9 mouse cellular contexts compared by ENCODE assay signal in genomic region chr14:49829192-49830171, GRCm38 (mm10). TPM values are rescaled to one million over a fixed set of nuclear protein-coding genes. Genes with fewer than 3 reads are reported as not detected.
DNase-seq lines count a peak whose midpoint lies in the region; ATAC-seq lines count a peak whose summit lies in the region.
"Had no signal": no experiment of that assay in that cellular context is flagged by ENCODE, and none has a peak within 500 bp of the region (broad histone marks: within the 10 kb centered on the region; RNA-seq: fewer than 3 reads in every experiment).

No protein-coding gene starts in this region.

- 8% methylated on average over 17 of the region's 17 CpGs for WGBS in heart, embryonic 10.5 days
- WGBS in embryonic facial prominence, embryonic 11.5 days = 10% methylated on average over 17 of the region's 17 CpGs
- 15% methylated on average over 17 of the region's 17 CpGs for WGBS in intestine, embryonic 15.5 days

- no peaks in the 10 kb centered on the region for H3K9me3 ChIP-seq in heart, embryonic 10.5 days
- H3K9me3 ChIP-seq in embryonic facial prominence, embryonic 11.5 days (replicated peaks; ENCODE audit: control insufficient read depth, low read length) = no peaks in the 10 kb centered on the region
- no peaks in the 10 kb centered on the region for H3K9me3 ChIP-seq in intestine, embryonic 15.5 days
- H3K9me3 ChIP-seq: liver, embryonic 15.5 days had no signal

- peak overlapping the region; percentile 34 for H3K9ac ChIP-seq in embryonic facial prominence, embryonic 11.5 days (replicated peaks; ENCODE audit: low read length)
- H3K9ac ChIP-seq in intestine, embryonic 15.5 days = no peak overlapping the region
- H3K9ac ChIP-seq: liver, embryonic 15.5 days had no signal

- H3K4me2 ChIP-seq in embryonic facial prominence, embryonic 11.5 days (ENCODE audit: low read depth, low read length) = peak overlapping the region; percentile 36
- peak overlapping the region; percentile 48 for H3K4me2 ChIP-seq in intestine, embryonic 15.5 days (replicated peaks)
- H3K4me2 ChIP-seq: liver, embryonic 15.5 days had no signal

- 0 out of 2 replicates have a peak, but pooled peaks have one; percentile 67 for ATAC-seq in embryonic facial prominence, embryonic 11.5 days (replicated peaks; ENCODE audit: insufficient number of reproducible peaks, low FRiP score, low TSS enrichment, low read depth)
- ATAC-seq in intestine, embryonic 15.5 days = no peak

- no peaks in the 10 kb centered on the region for H3K36me3 ChIP-seq in heart, embryonic 10.5 days
- no peaks in the 10 kb centered on the region for H3K36me3 ChIP-seq in embryonic facial prominence, embryonic 11.5 days (replicated peaks; ENCODE audit: control insufficient read depth, insufficient read depth, low read depth, low read length)
- no peaks in the 10 kb centered on the region for H3K36me3 ChIP-seq in intestine, embryonic 15.5 days
- H3K36me3 ChIP-seq: liver, embryonic 15.5 days had no signal

- peak overlapping the region; percentile 82; the same call in 1 of the 2 replicates for H3K27ac ChIP-seq in heart, embryonic 10.5 days
- H3K27ac ChIP-seq in embryonic facial prominence, embryonic 11.5 days (replicated peaks; ENCODE audit: low read depth, low read length) = no peak overlapping the region
- no peak overlapping the region for H3K27ac ChIP-seq in intestine, embryonic 15.5 days
- H3K27ac ChIP-seq: liver, embryonic 15.5 days had no signal

- no peaks in the 10 kb centered on the region; the same call in 1 of the 2 replicates for H3K4me1 ChIP-seq in heart, embryonic 10.5 days
- no peaks in the 10 kb centered on the region for H3K4me1 ChIP-seq in embryonic facial prominence, embryonic 11.5 days (ENCODE audit: control insufficient read depth, insufficient read depth, low read length)
- H3K4me1 ChIP-seq in intestine, embryonic 15.5 days (replicated peaks) = no peaks in the 10 kb centered on the region
- H3K4me1 ChIP-seq: liver, embryonic 15.5 days had no signal

- DNase-seq in heart, embryonic 10.5 days (ENCODE audit: low spot score) = peak; percentile 77
- DNase-seq in heart, adult 9 months (ENCODE audit: low spot score in 2 of 2) = no peak
- peak; percentile 67 for DNase-seq in embryonic facial prominence, embryonic 11.5 days (ENCODE audit: low spot score)
- DNase-seq in mesoderm, embryonic 11.5 days (ENCODE audit: low read depth, low spot score) = peak; percentile 6
- DNase-seq in T-cell, adult 2 months (ENCODE audit: low spot score) = no peak
- DNase-seq in thymus, postnatal 14 days = no peak
- DNase-seq in left cerebral cortex, adult 8-10 months (ENCODE audit: low spot score in 2 of 2) = no peak

- peak overlapping the region; percentile 52 for H3K4me3 ChIP-seq in heart, embryonic 10.5 days
- H3K4me3 ChIP-seq in embryonic facial prominence, embryonic 11.5 days (ENCODE audit: low read depth, low read length) = peak overlapping the region; percentile 22
- peak overlapping the region; percentile 10; the same call in 1 of the 2 replicates for H3K4me3 ChIP-seq in intestine, embryonic 15.5 days (replicated peaks)
- H3K4me3 ChIP-seq: liver, embryonic 15.5 days had no signal

- H3K27me3 ChIP-seq in heart, embryonic 10.5 days (ENCODE audit: insufficient read depth, poor library complexity, severe bottlenecking) = no peaks in the 10 kb centered on the region
- no peaks in the 10 kb centered on the region for H3K27me3 ChIP-seq in embryonic facial prominence, embryonic 11.5 days (ENCODE audit: control insufficient read depth, insufficient read depth, low read length)
- no peaks in the 10 kb centered on the region for H3K27me3 ChIP-seq in intestine, embryonic 15.5 days (replicated peaks)
- H3K27me3 ChIP-seq: liver, embryonic 15.5 days had no signal

RNA-seq across cellular contexts. Expression of gene Armh4, which starts 46.3 kb away (rescaled TPM):
- polyA plus RNA-seq in heart, embryonic 10.5 days (2016; fragmentation: Nextera tagmentation; extraction: Ambion mirVana) = 107 and 165 TPM in 2 replicates
- polyA plus RNA-seq in embryonic facial prominence, embryonic 11.5 days (2014; fragmentation: Nextera tagmentation; extraction: Ambion mirVana) = 21.8 and 24.8 TPM in 2 replicates
- polyA plus RNA-seq in intestine, embryonic 15.5 days (2015; fragmentation: Nextera tagmentation; extraction: Ambion mirVana) = 13.5 and 14.9 TPM in 2 replicates
- total RNA-seq in left cerebral cortex, adult 8-10 months (2022) = 10 to 100 TPM; 25.9 to 31.4 (median 28.0) TPM

Comparison
In these comparisons a context has a peak if more than half of its experiments do, and no peak if none do; other contexts are left out.
1. DNase-seq: peak in heart, embryonic 10.5 days (single experiment), embryonic facial prominence, embryonic 11.5 days (single experiment) and mesoderm, embryonic 11.5 days (single experiment); none in heart, adult 9 months (0 of 2), T-cell, adult 2 months (single experiment), thymus, postnatal 14 days (single experiment) and left cerebral cortex, adult 8-10 months (0 of 2).
2. Peak in every context shown above with its lines, with median percentiles within 50 percentile points of each other: H3K4me3 ChIP-seq.